Mouse (Mus musculus) myocyte (in vitro differentiated cells): Measurements from ENCODE around the gene Mapk8ip3.

ENCODE experiments used
- CEBPB ChIP-seq: IDR thresholded peaks from 2 replicates; pipeline ENCODE4 v1.6.1; 2011; ENCODE audit warnings: mild to moderate bottlenecking, moderate library complexity; ENCODE audit not compliant: poor library complexity, insufficient read depth, severe bottlenecking
- E2F4 ChIP-seq: IDR thresholded peaks from one replicate; pipeline ENCODE4 v1.6.1; 2011; ENCODE audit warnings: mild to moderate bottlenecking, control low read depth, moderate library complexity; ENCODE audit not compliant: insufficient read depth
- MYOD1 ChIP-seq, 3 experiments: IDR thresholded peaks; one replicate each; pipeline ENCODE4 v1.6.1; 2011; ENCODE audit warnings: control low read depth in 2 of 3, low read depth in 2 of 3, mild to moderate bottlenecking in 2 of 3, moderate library complexity in 1 of 3; ENCODE audit not compliant: insufficient read length in 2 of 3, control insufficient read depth in 1 of 3
- POLR2A ChIP-seq: IDR thresholded peaks from one replicate; pipeline ENCODE4 v1.6.1; 2011; ENCODE audit warnings: low read depth, mild to moderate bottlenecking, control low read depth, moderate library complexity; ENCODE audit not compliant: insufficient read length
- POLR2AphosphoS2 ChIP-seq: IDR thresholded peaks from one replicate; pipeline ENCODE4 v1.6.1; 2011; ENCODE audit warnings: low read depth, control low read depth; ENCODE audit not compliant: insufficient read length
- REST ChIP-seq: IDR thresholded peaks from one replicate; pipeline ENCODE4 v1.6.1; 2011; ENCODE audit warnings: mild to moderate bottlenecking, control low read depth, moderate library complexity; ENCODE audit not compliant: insufficient read depth, insufficient read length
- TCF12 ChIP-seq: IDR thresholded peaks from one replicate; pipeline ENCODE4 v1.6.1; 2011; ENCODE audit warnings: mild to moderate bottlenecking, control low read depth; ENCODE audit not compliant: poor library complexity, insufficient read depth, severe bottlenecking
- USF1 ChIP-seq: IDR thresholded peaks from one replicate; pipeline ENCODE4 v1.6.1; 2011; ENCODE audit warnings: low read depth, mild to moderate bottlenecking, control low read depth, moderate library complexity

DNA sequence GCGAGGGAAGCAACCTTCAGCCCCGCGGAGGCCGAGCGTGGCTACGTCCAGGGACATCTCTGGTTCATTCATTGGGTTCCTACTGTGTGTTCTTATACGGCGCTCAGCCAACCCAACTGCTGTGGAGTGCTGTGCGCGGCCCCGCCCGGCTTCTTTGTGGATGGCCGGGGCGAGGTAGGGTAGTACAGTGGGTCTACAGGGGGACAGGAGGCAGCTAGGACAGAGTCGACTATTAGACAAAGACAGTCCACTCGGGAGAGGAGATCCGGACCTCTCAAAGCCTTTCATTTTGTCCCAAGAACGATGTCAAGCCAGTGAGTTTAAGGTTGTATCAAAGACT is 49.9 kb downstream of the Mapk8ip3 start:
- no peak for TF ChIP-seq USF1
- no peak for TF ChIP-seq REST
- TF ChIP-seq TCF12, result no peak
- TF ChIP-seq POLR2A, result no peak
- no peak for TF ChIP-seq MYOD1 (IDR thresholded peaks at IDR 0.05; ENCODE audit: control insufficient read depth in 1 of 3, insufficient read length in 2 of 3, low read depth in 2 of 3)
- peak; percentile 18 for TF ChIP-seq POLR2AphosphoS2
- TF ChIP-seq CEBPB, result no peak
- no peak for TF ChIP-seq E2F4
